Mouse (Mus musculus): ENCODE data around the gene Kdf1. TPM values are rescaled to one million over a fixed set of nuclear protein-coding genes. Genes with fewer than 3 reads are reported as not detected.
"Not testable (repeated sequence)": the region's sequence is repeated elsewhere in the genome, so short reads cannot be mapped to it uniquely, and the experiment has no call there.

The Kdf1 gene
- total RNA-seq, 2 experiments from 2014 or later: not detected

DNA sequence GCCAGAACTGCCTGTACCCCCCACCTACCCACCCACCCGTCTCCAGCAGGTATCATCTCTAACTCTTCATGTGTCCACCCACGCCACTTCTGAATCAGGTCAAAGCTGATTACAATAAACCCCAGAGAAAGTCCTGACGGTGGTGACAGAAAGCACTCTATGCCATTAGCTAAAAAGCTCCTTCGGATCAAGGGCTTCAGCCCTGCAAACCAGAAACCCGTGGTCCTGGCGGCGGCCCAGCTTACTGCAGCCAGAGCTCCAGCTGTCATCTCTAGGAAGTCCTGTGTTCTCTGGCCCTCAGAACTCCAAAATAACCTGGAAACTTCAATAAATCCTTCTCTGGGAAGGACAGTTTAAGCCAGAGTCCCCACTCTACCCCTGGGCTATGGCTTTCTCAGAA lies 23.1 kb upstream of the Kdf1 start:
- ATAC-seq (replicated peaks; ENCODE audit: poor library complexity): no peak

DNA sequence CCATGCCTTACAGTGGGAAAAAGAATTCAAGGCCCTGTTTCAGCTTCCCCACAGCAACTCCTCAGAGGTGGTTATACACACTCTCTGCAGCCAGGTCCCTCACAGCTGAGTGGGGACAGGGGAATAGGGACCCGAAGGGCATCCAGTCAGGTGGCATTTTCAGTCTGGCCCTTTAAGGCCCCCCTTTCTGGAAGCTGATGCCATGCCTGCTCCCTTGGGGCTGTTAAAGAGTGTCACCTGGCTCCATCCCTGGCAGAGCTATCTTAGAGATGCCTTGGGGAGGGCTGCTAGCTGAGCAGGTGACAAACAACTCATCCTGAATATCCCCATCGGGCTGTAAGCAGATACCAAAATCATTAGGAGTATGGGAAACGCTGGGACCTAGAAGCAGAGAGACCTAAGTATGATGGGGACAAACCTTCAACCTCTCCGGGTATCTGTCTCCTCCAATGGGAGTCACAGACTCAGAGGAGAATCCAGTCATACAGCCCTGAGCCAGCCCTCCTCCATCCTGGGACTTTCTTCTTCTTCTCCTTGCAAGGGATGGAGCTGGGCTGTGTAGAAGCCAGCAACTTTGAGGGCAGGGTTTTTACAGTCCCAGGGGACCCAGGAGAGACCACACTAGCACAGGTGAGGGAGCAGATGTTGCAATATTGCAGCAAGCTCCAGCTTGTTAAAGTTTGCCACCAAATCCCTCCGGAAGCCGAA lies 21.9 kb upstream of the Kdf1 start:
- no peak for ATAC-seq (replicated peaks; ENCODE audit: poor library complexity)

GRCm38 (mm10) chr4:133497461-133498159 lies 21.2 kb upstream of the Kdf1 start:
- ATAC-seq (replicated peaks; ENCODE audit: poor library complexity): no peak

DNA sequence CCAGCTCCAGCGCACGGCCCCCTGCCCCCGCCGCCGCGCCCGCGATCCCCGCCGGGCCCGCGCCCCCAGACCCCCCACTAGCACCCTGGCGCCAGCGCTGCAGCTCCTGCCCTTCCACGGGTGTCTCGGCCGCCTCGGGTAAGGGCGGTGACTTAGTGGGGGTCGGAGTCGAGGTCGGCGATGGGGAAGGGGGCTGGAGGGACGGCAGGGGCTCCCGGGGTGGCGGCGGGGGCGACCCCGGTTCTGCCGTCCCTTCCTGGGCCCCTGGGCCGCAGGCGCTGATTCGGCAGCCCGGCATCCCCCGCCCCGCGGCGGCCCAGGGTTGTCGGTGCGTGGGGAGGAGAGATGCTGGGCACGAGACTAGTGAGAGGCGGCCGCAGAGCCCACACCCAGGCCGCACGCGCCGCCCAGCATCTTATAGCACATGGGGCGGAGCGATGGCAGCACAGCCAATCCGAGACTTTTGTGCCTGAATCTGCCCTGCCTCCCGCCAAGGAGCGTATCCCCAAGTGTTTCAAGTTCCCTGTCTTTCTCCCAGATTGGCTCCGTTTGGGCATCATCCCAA lies 20.5 kb upstream of the Kdf1 start, which contains the start of gene Trnp1:
Gene Trnp1 (minus strand): TSS at position 391 of the 565 bp plus-strand sequence.
- ATAC-seq (replicated peaks; ENCODE audit: poor library complexity): peak; percentile 75

- no peak for ATAC-seq (replicated peaks; ENCODE audit: poor library complexity)
Observed at GRCm38 (mm10) chr4:133501514-133501913, 17.2 kb upstream of the Kdf1 start.

DNA sequence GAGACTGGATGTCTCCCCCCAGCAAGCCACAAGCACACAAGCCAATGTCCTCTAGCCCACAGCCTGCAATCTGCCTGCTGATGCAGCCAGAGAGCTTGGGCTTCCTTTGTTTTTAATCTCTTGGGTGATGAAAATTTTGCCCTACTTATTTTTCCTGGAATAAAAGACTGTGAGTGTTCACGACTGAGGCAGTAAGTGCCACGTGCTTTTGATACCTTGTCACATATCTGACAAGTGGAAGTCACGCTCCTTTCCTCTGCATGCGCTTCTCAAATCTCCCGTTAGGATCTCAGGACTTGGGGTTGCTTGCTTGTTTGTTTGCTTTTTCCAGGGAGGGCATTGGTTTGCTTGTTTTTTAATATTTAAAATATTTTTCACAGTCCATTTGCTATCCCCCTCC lies 14.5 kb upstream of the Kdf1 start:
- no peak for ATAC-seq (replicated peaks; ENCODE audit: poor library complexity)

GRCm38 (mm10) chr4:133504755-133505485 lies 13.8 kb upstream of the Kdf1 start:
- ATAC-seq (replicated peaks; ENCODE audit: poor library complexity): no peak

- peak; percentile 43; the same call in 1 of the 2 replicates for ATAC-seq (replicated peaks; ENCODE audit: poor library complexity)
Observed at GRCm38 (mm10) chr4:133506573-133506972, 12.2 kb upstream of the Kdf1 start.

- no peak for ATAC-seq (replicated peaks; ENCODE audit: poor library complexity)
Observed at GRCm38 (mm10) chr4:133508990-133509389, 9.8 kb upstream of the Kdf1 start.

GRCm38 (mm10) chr4:133511050-133511449 lies 7.7 kb upstream of the Kdf1 start:
- ATAC-seq (replicated peaks; ENCODE audit: poor library complexity): no peak

GRCm38 (mm10) chr4:133512511-133512910 lies 6.3 kb upstream of the Kdf1 start:
- not testable (repeated sequence) for ATAC-seq (replicated peaks; ENCODE audit: poor library complexity)

GRCm38 (mm10) chr4:133512972-133513371 lies 5.8 kb upstream of the Kdf1 start:
- peak; percentile 98 for ATAC-seq (replicated peaks; ENCODE audit: poor library complexity)

DNA sequence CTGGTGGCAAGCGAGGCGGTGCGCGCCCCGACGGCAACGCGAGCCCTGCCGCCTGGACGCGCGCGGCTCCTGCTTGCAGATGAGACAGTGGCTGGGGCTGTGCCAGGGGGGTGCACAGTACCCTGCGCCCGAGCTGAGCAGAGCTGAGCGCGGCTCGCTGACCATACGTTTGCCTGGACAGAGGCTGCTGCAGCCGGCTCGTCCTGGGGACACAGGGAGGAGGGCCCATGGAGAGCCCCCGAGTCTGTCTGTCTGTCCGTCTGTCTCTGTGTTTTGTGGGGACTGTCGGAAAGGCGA lies 554 bp downstream of the Kdf1 start:
- ATAC-seq (replicated peaks; ENCODE audit: poor library complexity): no peak

GRCm38 (mm10) chr4:133521502-133521901 lies 2.7 kb downstream of the Kdf1 start:
- ATAC-seq (replicated peaks; ENCODE audit: poor library complexity): no peak

DNA sequence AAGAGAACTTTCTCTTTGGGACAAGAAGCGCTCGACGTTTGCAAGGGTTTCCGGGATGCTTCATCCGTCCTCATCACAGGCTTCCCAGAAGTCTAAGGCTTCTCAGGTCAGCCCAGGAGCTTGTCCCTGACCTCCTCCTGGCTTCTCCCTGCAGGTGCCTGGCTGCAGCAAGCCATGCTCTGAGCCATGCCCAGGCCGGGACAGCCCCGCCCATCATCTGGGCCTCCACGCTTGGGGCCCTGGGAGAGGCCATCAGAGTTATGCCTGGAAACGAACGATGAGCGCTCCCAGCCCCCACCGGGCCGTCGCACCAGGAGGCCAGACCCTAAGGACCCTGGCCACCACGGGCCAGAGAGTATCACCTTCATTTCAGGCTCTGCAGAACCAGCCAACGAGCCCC lies 9.0 kb downstream of the Kdf1 start:
- ATAC-seq (replicated peaks; ENCODE audit: poor library complexity): no peak

GRCm38 (mm10) chr4:133532777-133533176 lies 14.0 kb downstream of the Kdf1 start:
- no peak for ATAC-seq (replicated peaks; ENCODE audit: poor library complexity)

GRCm38 (mm10) chr4:133536081-133536480 lies 17.3 kb downstream of the Kdf1 start:
- no peak for ATAC-seq (replicated peaks; ENCODE audit: poor library complexity)

- ATAC-seq (replicated peaks; ENCODE audit: poor library complexity): no peak
Observed at GRCm38 (mm10) chr4:133536652-133537051, 17.9 kb downstream of the Kdf1 start.

- peak; percentile 99 for ATAC-seq (replicated peaks; ENCODE audit: poor library complexity)
Observed at GRCm38 (mm10) chr4:133545272-133546231, 26.8 kb downstream of the Kdf1 start, which contains the start of gene Nudc. TSS of gene Nudc (minus strand) at chr4:133545996.

- no peak for ATAC-seq (replicated peaks; ENCODE audit: poor library complexity)
Observed at GRCm38 (mm10) chr4:133552029-133552428, 33.3 kb downstream of the Kdf1 start.
